Mouse (Mus musculus) monocyte, adult 2 months (primary cell): Measurements from ENCODE around the gene Tyw1.

Experiments
- DNase-seq, 2 experiments: peaks; one replicate each; pipeline ENCODE4 v3.0.0; 2022; ENCODE audit warnings: low spot score in 2 of 2, low read depth in 1 of 2

Gene Tyw1

GRCm38 (mm10) chr5:130384222-130384912 lies 128.9 kb downstream of the Tyw1 start, which contains the start of gene A330070K13Rik:
TSS of gene A330070K13Rik (minus strand) at chr5:130384631.
- DNase-seq = no peak

GRCm38 (mm10) chr5:130386418-130386817 lies 131.0 kb downstream of the Tyw1 start:
- no peak for DNase-seq
